Mouse (Mus musculus): ENCODE measurements around the gene Lysmd1. TPM values are rescaled to one million over a fixed set of nuclear protein-coding genes. Genes with fewer than 3 reads are reported as not detected.
A peak's percentile ranks its signal among the peaks of the same experiment; 100 is the strongest.
"Not testable (repeated sequence)": the region's sequence is repeated elsewhere in the genome, so short reads cannot be mapped to it uniquely, and the experiment has no call there.

Lysmd1 gene
- polyA plus RNA-seq, 1 experiment from 2014 or later: 22.6 TPM

GRCm38 (mm10) chr3:95121580-95121979, 12.3 kb upstream of the Lysmd1 start:
- no peak for ATAC-seq (ENCODE audit: low FRiP score)
- peaks cover 56% of the 10 kb centered on the region for H3K36me3 ChIP-seq
- no peak overlapping the region for H3K9ac ChIP-seq
- H3K9me3 ChIP-seq (replicated peaks): no peaks in the 10 kb centered on the region
- H3K4me1 ChIP-seq: 0 out of 2 replicates have a peak, but pooled peaks cover 4% of the 10 kb centered on the region
- H3K27ac ChIP-seq: no peak overlapping the region
- H3K4me3 ChIP-seq: no peak overlapping the region
- H3K4me2 ChIP-seq (replicated peaks): no peak overlapping the region
- 79% methylated on average over 6 of the region's 6 CpGs for WGBS
- H3K27me3 ChIP-seq: no peaks in the 10 kb centered on the region

- no peaks in the 10 kb centered on the region for H3K9me3 ChIP-seq (replicated peaks)
- 56% methylated on average over 6 of the region's 6 CpGs for WGBS
- H3K4me1 ChIP-seq: 0 out of 2 replicates have a peak, but pooled peaks cover 4% of the 10 kb centered on the region
- no peaks in the 10 kb centered on the region for H3K27me3 ChIP-seq
- 0 out of 2 replicates have a peak, but pooled peaks have one; percentile 39 for ATAC-seq (ENCODE audit: low FRiP score)
- H3K4me2 ChIP-seq (replicated peaks): no peak within 1 kb of the TSS
- no peak within 1 kb of the TSS for H3K27ac ChIP-seq
- H3K36me3 ChIP-seq: peaks cover 42% of the 10 kb centered on the region
- H3K4me3 ChIP-seq: no peak within 1 kb of the TSS
- no peak within 1 kb of the TSS for H3K9ac ChIP-seq
Observed at GRCm38 (mm10) chr3:95124246-95124645, 9.6 kb upstream of the Lysmd1 start, which contains the start of gene Tmod4. Gene Tmod4, plus strand, starts transcription at chr3:95124476.

GRCm38 (mm10) chr3:95124972-95125371, 8.9 kb upstream of the Lysmd1 start:
- 43% methylated on average over 5 of the region's 5 CpGs for WGBS
- Histone ChIP-seq H3K4me2 (replicated peaks) (no peak overlapping the region), H3K36me3 (peaks cover 40% of the 10 kb centered on the region), H3K4me1 (0 out of 2 replicates have a peak, but pooled peaks cover 4% of the 10 kb centered on the region), H3K9me3 (replicated peaks) (no peaks in the 10 kb centered on the region), H3K4me3 (no peak overlapping the region), H3K27ac (no peak overlapping the region), H3K9ac (no peak overlapping the region), H3K27me3 (no peaks in the 10 kb centered on the region)
- no peak for ATAC-seq (ENCODE audit: low FRiP score)

GRCm38 (mm10) chr3:95129226-95129651, 4.6 kb upstream of the Lysmd1 start:
- H3K27ac ChIP-seq: no peak overlapping the region
- H3K4me3 ChIP-seq: no peak overlapping the region
- H3K4me2 ChIP-seq (replicated peaks): no peak overlapping the region
- H3K9me3 ChIP-seq (replicated peaks): no peaks in the 10 kb centered on the region
- ATAC-seq (ENCODE audit: low FRiP score): no peak
- no peaks in the 10 kb centered on the region for H3K27me3 ChIP-seq
- 42% methylated on average over 6 of the region's 6 CpGs for WGBS
- peaks cover 26% of the 10 kb centered on the region; the same call in 1 of the 2 replicates for H3K36me3 ChIP-seq
- peaks cover 12% of the 10 kb centered on the region for H3K4me1 ChIP-seq
- no peak overlapping the region for H3K9ac ChIP-seq

GRCm38 (mm10) chr3:95130081-95130480, 3.8 kb upstream of the Lysmd1 start:
- Histone ChIP-seq H3K4me1 (peaks cover 12% of the 10 kb centered on the region), H3K27me3 (no peaks in the 10 kb centered on the region), H3K36me3 (peaks cover 26% of the 10 kb centered on the region; the same call in 1 of the 2 replicates), H3K4me3 (no peak overlapping the region), H3K27ac (no peak overlapping the region), H3K9ac (no peak overlapping the region), H3K4me2 (replicated peaks) (no peak overlapping the region), H3K9me3 (replicated peaks) (no peaks in the 10 kb centered on the region)
- ATAC-seq (ENCODE audit: low FRiP score): no peak
- WGBS: 89% methylated on average over 5 of the region's 5 CpGs

- not testable (repeated sequence) for H3K27me3 ChIP-seq; ATAC-seq (ENCODE audit: low FRiP score); H3K27ac ChIP-seq; H3K4me2 ChIP-seq (replicated peaks); H3K9me3 ChIP-seq (replicated peaks); H3K4me3 ChIP-seq; H3K9ac ChIP-seq
- H3K36me3 ChIP-seq: peaks cover 26% of the 10 kb centered on the region; the same call in 1 of the 2 replicates
- H3K4me1 ChIP-seq: peaks cover 23% of the 10 kb centered on the region
- 82% methylated on average over 2 of the region's 2 CpGs for WGBS
Observed at GRCm38 (mm10) chr3:95132389-95132788, 1.5 kb upstream of the Lysmd1 start.

GRCm38 (mm10) chr3:95133176-95133575, 712 bp upstream of the Lysmd1 start:
- H3K4me3 ChIP-seq: peak overlapping the region; percentile 53
- peaks cover 30% of the 10 kb centered on the region; the same call in 1 of the 2 replicates for H3K36me3 ChIP-seq
- peak; percentile 1; the same call in 1 of the 2 replicates for ATAC-seq (ENCODE audit: low FRiP score)
- no peaks in the 10 kb centered on the region for H3K27me3 ChIP-seq
- peak overlapping the region; percentile 67 for H3K4me2 ChIP-seq (replicated peaks)
- no peaks in the 10 kb centered on the region for H3K9me3 ChIP-seq (replicated peaks)
- 60% methylated on average over 11 of the region's 11 CpGs for WGBS
- peaks cover 23% of the 10 kb centered on the region for H3K4me1 ChIP-seq
- H3K27ac ChIP-seq: peak overlapping the region; percentile 71
- peak overlapping the region; percentile 72 for H3K9ac ChIP-seq

- H3K4me1 ChIP-seq: peaks cover 23% of the 10 kb centered on the region
- not testable (repeated sequence) for H3K27me3 ChIP-seq; H3K9me3 ChIP-seq (replicated peaks); H3K9ac ChIP-seq; H3K4me2 ChIP-seq (replicated peaks); H3K27ac ChIP-seq
- peak; percentile 68 for ATAC-seq (ENCODE audit: low FRiP score)
- peaks cover 29% of the 10 kb centered on the region; the same call in 1 of the 2 replicates for H3K36me3 ChIP-seq
- H3K4me3 ChIP-seq: peak overlapping the region; percentile 53; the same call in 1 of the 2 replicates
- WGBS: no CpG with 5 or more reads among the region's 12 CpGs
Observed at GRCm38 (mm10) chr3:95134133-95134532, 245 bp downstream of the Lysmd1 start.

GRCm38 (mm10) chr3:95135023-95135422, 1.1 kb downstream of the Lysmd1 start:
- H3K4me2 ChIP-seq (replicated peaks): peak overlapping the region; percentile 52
- 31% methylated on average over 6 of the region's 6 CpGs for WGBS
- no peak for ATAC-seq (ENCODE audit: low FRiP score)
- no peak overlapping the region for H3K9ac ChIP-seq
- no peak overlapping the region for H3K27ac ChIP-seq
- H3K9me3 ChIP-seq (replicated peaks): no peaks in the 10 kb centered on the region
- H3K27me3 ChIP-seq: no peaks in the 10 kb centered on the region
- H3K4me3 ChIP-seq: peak overlapping the region; percentile 27
- peaks cover 28% of the 10 kb centered on the region for H3K36me3 ChIP-seq
- H3K4me1 ChIP-seq: peaks cover 23% of the 10 kb centered on the region

- Histone ChIP-seq H3K4me1 (peaks cover 26% of the 10 kb centered on the region), H3K4me3 (peak overlapping the region; percentile 27; the same call in 1 of the 2 replicates), H3K4me2 (replicated peaks) (peak overlapping the region; percentile 52), H3K27me3 (no peaks in the 10 kb centered on the region), H3K27ac (no peak overlapping the region), H3K36me3 (peaks cover 29% of the 10 kb centered on the region), H3K9me3 (replicated peaks) (no peaks in the 10 kb centered on the region), H3K9ac (no peak overlapping the region)
- WGBS: 91% methylated on average over 7 of the region's 7 CpGs
- no peak for ATAC-seq (ENCODE audit: low FRiP score)
Observed at GRCm38 (mm10) chr3:95135433-95136052, 1.7 kb downstream of the Lysmd1 start.

GRCm38 (mm10) chr3:95136336-95136735, 2.4 kb downstream of the Lysmd1 start:
- Histone ChIP-seq H3K36me3 (peaks cover 27% of the 10 kb centered on the region), H3K9ac (no peak overlapping the region), H3K27ac (no peak overlapping the region), H3K4me3 (no peak overlapping the region), H3K4me1 (peaks cover 26% of the 10 kb centered on the region), H3K4me2 (replicated peaks) (no peak overlapping the region), H3K9me3 (replicated peaks) (no peaks in the 10 kb centered on the region), H3K27me3 (no peaks in the 10 kb centered on the region)
- no peak for ATAC-seq (ENCODE audit: low FRiP score)
- 95% methylated on average over 3 of the region's 3 CpGs for WGBS

- no peak overlapping the region for H3K4me3 ChIP-seq
- H3K9me3 ChIP-seq (replicated peaks): no peaks in the 10 kb centered on the region
- ATAC-seq (ENCODE audit: low FRiP score): no peak
- no peak overlapping the region for H3K4me2 ChIP-seq (replicated peaks)
- no peaks in the 10 kb centered on the region for H3K27me3 ChIP-seq
- H3K36me3 ChIP-seq: peaks cover 19% of the 10 kb centered on the region
- WGBS: 73% methylated on average over 25 of the region's 25 CpGs
- peaks cover 17% of the 10 kb centered on the region for H3K4me1 ChIP-seq
- H3K27ac ChIP-seq: no peak overlapping the region
- H3K9ac ChIP-seq: no peak overlapping the region
Observed at GRCm38 (mm10) chr3:95139586-95140288, 5.8 kb downstream of the Lysmd1 start.

All from hindbrain, embryonic 12.5 days (tissue).